13 mouse cellular contexts compared by ENCODE assay signal in the genomic region with DNA sequence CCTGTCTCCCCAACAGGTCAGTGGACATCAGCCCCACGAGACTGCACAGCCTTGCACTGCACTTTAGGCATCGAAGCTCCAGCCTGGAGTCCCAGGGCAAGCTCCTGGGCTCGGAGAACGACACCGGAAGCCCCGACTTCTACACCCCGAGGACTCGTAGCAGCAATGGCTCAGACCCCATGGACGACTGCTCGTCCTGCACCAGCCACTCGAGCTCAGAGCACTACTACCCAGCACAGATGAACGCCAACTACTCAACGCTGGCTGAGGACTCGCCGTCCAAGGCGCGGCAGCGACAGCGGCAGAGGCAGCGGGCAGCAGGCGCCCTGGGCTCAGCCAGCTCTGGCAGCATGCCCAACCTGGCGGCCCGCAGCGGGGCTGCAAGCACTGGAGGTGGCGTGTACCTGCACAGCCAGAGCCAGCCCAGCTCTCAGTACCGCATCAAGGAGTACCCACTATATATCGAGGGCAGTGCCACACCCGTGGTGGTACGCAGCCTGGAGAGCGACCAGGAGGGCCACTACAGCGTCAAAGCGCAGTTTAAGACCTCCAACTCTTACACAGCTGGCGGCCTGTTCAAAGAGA. TPM values are rescaled to one million over a fixed set of nuclear protein-coding genes. Genes with fewer than 3 reads are reported as not detected.
DNase-seq lines count a peak whose midpoint lies in the region; ATAC-seq lines count a peak whose summit lies in the region.
"Had no signal": no experiment of that assay in that cellular context is flagged by ENCODE, and none has a peak within 500 bp of the region (broad histone marks: within the 10 kb centered on the region; RNA-seq: fewer than 3 reads in every experiment).

No protein-coding gene starts in this region.

- H3K27ac ChIP-seq in kidney, embryonic 14.5 days (ENCODE audit: low read depth, low read length) = no peak overlapping the region
- no peak overlapping the region for H3K27ac ChIP-seq in kidney, embryonic 15.5 days
- H3K27ac ChIP-seq: heart, embryonic 13.5 days; kidney, postnatal 0 days; neural tube, embryonic 13.5 days had no signal

- H3K4me2 ChIP-seq in kidney, embryonic 14.5 days (replicated peaks; ENCODE audit: low read depth, low read length) = no peak overlapping the region
- no peak overlapping the region for H3K4me2 ChIP-seq in kidney, embryonic 15.5 days
- H3K4me2 ChIP-seq: heart, embryonic 13.5 days; neural tube, embryonic 13.5 days had no signal

- peaks cover 6% of the 10 kb centered on the region; the same call in 1 of the 2 replicates for H3K4me1 ChIP-seq in kidney, embryonic 14.5 days (ENCODE audit: control insufficient read depth, insufficient read depth, low read length)
- H3K4me1 ChIP-seq in kidney, embryonic 15.5 days = peaks cover 18% of the 10 kb centered on the region

- no peaks in the 10 kb centered on the region for H3K27me3 ChIP-seq in kidney, embryonic 14.5 days (ENCODE audit: control insufficient read depth, insufficient read depth, low read length)
- H3K27me3 ChIP-seq in kidney, embryonic 15.5 days = no peaks in the 10 kb centered on the region
- H3K27me3 ChIP-seq: heart, embryonic 13.5 days; neural tube, embryonic 13.5 days had no signal

- peak; percentile 21; the same call in 1 of the 2 replicates for ATAC-seq in kidney, embryonic 14.5 days (ENCODE audit: low FRiP score, low TSS enrichment)
- peak; percentile 48; the same call in 1 of the 2 replicates for ATAC-seq in kidney, embryonic 15.5 days (replicated peaks; ENCODE audit: low FRiP score)

- H3K9me3 ChIP-seq in kidney, embryonic 14.5 days (ENCODE audit: control insufficient read depth, low read length) = no peaks in the 10 kb centered on the region
- no peaks in the 10 kb centered on the region for H3K9me3 ChIP-seq in kidney, embryonic 15.5 days (replicated peaks)
- H3K9me3 ChIP-seq: heart, embryonic 13.5 days; neural tube, embryonic 13.5 days had no signal

- DNase-seq in heart, adult 11 months = peak; percentile 92
- DNase-seq in heart, adult 9 months (ENCODE audit: low spot score in 2 of 2) = no peak
- DNase-seq in kidney, adult 8-10 months = no peak
- peak; percentile 18 for DNase-seq in 3134 (ENCODE audit: extremely low read depth, insufficient read length, low spot score)
- DNase-seq in embryo, embryonic 9.5 days (ENCODE audit: extremely low spot score) = no peak
- DNase-seq in spleen, postnatal 10 days (ENCODE audit: low spot score in 2 of 2) = no peak
- DNase-seq: adrenal gland, postnatal 10 days; right cerebral cortex, adult 18-20 months had no signal

- WGBS in kidney, embryonic 14.5 days = 87% methylated on average over 33 of the region's 33 CpGs
- 85% methylated on average over 33 of the region's 33 CpGs for WGBS in kidney, embryonic 15.5 days

- no peak overlapping the region for H3K9ac ChIP-seq in kidney, embryonic 14.5 days (ENCODE audit: low read depth, low read length)
- H3K9ac ChIP-seq in kidney, embryonic 15.5 days = no peak overlapping the region
- H3K9ac ChIP-seq: heart, embryonic 13.5 days; neural tube, embryonic 13.5 days had no signal

- H3K36me3 ChIP-seq in kidney, embryonic 14.5 days (ENCODE audit: control insufficient read depth, insufficient read depth, low read length) = peaks cover 85% of the 10 kb centered on the region
- H3K36me3 ChIP-seq in kidney, embryonic 15.5 days = peaks cover 94% of the 10 kb centered on the region

- no peak overlapping the region for H3K4me3 ChIP-seq in kidney, embryonic 14.5 days (ENCODE audit: low read length)
- no peak overlapping the region for H3K4me3 ChIP-seq in kidney, embryonic 15.5 days (replicated peaks)
- H3K4me3 ChIP-seq: heart, embryonic 13.5 days; neural tube, embryonic 13.5 days had no signal

RNA-seq across cellular contexts. Expression of a gene that starts 48.5 kb away (rescaled TPM):
- 20.4 and 38.8 TPM in 2 replicates for polyA plus RNA-seq in kidney, embryonic 14.5 days (2014; fragmentation: Nextera tagmentation; extraction: Ambion mirVana)
- 37.8 and 38.2 TPM in 2 replicates for polyA plus RNA-seq in kidney, embryonic 15.5 days (2015; fragmentation: Nextera tagmentation; extraction: Ambion mirVana)

Comparison
In these comparisons a context has a peak if more than half of its experiments do, and no peak if none do; other contexts are left out.
1. DNase-seq: peak in heart, adult 11 months (single experiment) and 3134 (single experiment); none in heart, adult 9 months (0 of 2), kidney, adult 8-10 months (0 of 2), embryo, embryonic 9.5 days (single experiment) and spleen, postnatal 10 days (0 of 2).